Mouse (Mus musculus): Measurements from ENCODE around the gene Mrgpra1. TPM values are rescaled to one million over a fixed set of nuclear protein-coding genes. Genes with fewer than 3 reads are reported as not detected.
"Not testable (repeated sequence)": the region's sequence is repeated elsewhere in the genome, so short reads cannot be mapped to it uniquely, and the experiment has no call there.

Mrgpra1 gene
- not detected in 2 replicates for polyA plus RNA-seq (2011; ENCODE audit: insufficient read depth, insufficient read length, low read depth, missing spikeins)

GRCm38 (mm10) chr7:47354140-47354539, at the start of gene Mrgpra1:
Mrgpra1 (minus strand) TSS chr7:47354240.
- Histone ChIP-seq H3K9me3 (replicated peaks; ENCODE audit: control insufficient read depth, insufficient read depth, low read length, poor library complexity, severe bottlenecking) (no peaks in the 10 kb centered on the region), H3K36me3 (ENCODE audit: control insufficient read depth, insufficient read depth, low read length, poor library complexity, severe bottlenecking) (no peaks in the 10 kb centered on the region), H3K4me1 (ENCODE audit: control insufficient read depth, insufficient read depth, low read length) (no peaks in the 10 kb centered on the region), H3K27me3 (ENCODE audit: control insufficient read depth, insufficient read depth, low read length, poor library complexity, severe bottlenecking) (no peaks in the 10 kb centered on the region), H3K4me3 (ENCODE audit: low read depth, low read length) (no peak within 1 kb of the TSS), H3K9ac (ENCODE audit: low read depth, poor library complexity, severe bottlenecking) (no peak within 1 kb of the TSS), H3K27ac (ENCODE audit: insufficient read depth, low read length) (no peak within 1 kb of the TSS)
- no peak for TF ChIP-seq EP300 (IDR thresholded peaks at IDR 0.05; ENCODE audit: insufficient read depth, low read depth, low read length)
- TF ChIP-seq POLR2A (IDR thresholded peaks at IDR 0.05; ENCODE audit: insufficient read depth, low read length) = no peak
- no peak for TF ChIP-seq CTCF (IDR thresholded peaks at IDR 0.05; ENCODE audit: low read depth, low read length)

DNA sequence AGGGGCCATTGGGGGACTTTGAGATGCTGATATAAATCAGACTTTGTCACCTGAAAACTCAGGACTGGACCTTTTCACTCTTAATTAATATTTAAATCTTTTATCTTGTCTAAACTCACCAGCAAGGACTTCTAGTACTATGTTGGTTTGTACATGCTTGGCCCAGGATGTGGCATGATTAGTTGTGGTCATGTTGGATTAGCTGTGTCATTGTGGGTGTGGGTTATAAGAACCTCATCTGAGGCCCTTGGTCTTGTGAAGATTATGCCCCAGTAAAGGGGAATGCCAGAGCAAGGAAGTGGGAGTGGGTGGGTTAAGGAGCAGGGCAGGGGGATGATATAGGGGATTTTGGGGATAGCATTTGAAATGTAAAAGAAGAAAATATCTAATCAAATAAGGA, 47.1 kb upstream of the Mrgpra1 start:
- H3K4me1 ChIP-seq (ENCODE audit: control insufficient read depth, insufficient read depth, low read length) = no peaks in the 10 kb centered on the region
- H3K4me3 ChIP-seq (ENCODE audit: low read depth, low read length) = no peak overlapping the region
- no peaks in the 10 kb centered on the region for H3K36me3 ChIP-seq (ENCODE audit: control insufficient read depth, insufficient read depth, low read length, poor library complexity, severe bottlenecking)
- TF ChIP-seq CTCF (IDR thresholded peaks at IDR 0.05; ENCODE audit: low read depth, low read length) (no peak), POLR2A (IDR thresholded peaks at IDR 0.05; ENCODE audit: insufficient read depth, low read length) (no peak), EP300 (IDR thresholded peaks at IDR 0.05; ENCODE audit: insufficient read depth, low read depth, low read length) (no peak)
- no peaks in the 10 kb centered on the region for H3K9me3 ChIP-seq (replicated peaks; ENCODE audit: control insufficient read depth, insufficient read depth, low read length, poor library complexity, severe bottlenecking)
- H3K27me3 ChIP-seq (ENCODE audit: control insufficient read depth, insufficient read depth, low read length, poor library complexity, severe bottlenecking) = no peaks in the 10 kb centered on the region
- no peak overlapping the region for H3K9ac ChIP-seq (ENCODE audit: low read depth, poor library complexity, severe bottlenecking)
- H3K27ac ChIP-seq (ENCODE audit: insufficient read depth, low read length) = no peak overlapping the region

DNA sequence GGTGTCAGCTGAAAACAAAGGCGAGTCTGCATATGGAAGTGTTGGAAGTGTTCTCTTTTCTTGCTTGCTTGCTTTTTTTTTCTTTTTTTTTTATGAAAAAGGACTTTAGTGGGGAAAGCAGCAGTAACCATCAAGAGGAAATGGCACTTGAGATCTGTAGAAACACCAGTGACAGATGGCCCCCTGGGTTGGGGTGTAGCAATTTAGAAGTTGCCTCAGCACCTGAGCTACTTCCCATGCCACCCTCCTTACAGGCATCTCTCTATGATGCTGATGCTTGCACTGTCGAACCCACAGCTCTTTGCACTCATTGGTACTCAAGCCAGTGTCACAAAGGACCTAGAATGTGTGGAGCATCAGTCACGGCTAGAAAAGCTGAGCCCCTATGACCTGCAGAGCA, 5.6 kb downstream of the Mrgpra1 start:
- H3K27me3 ChIP-seq (ENCODE audit: control insufficient read depth, insufficient read depth, low read length, poor library complexity, severe bottlenecking) = no peaks in the 10 kb centered on the region
- no peaks in the 10 kb centered on the region for H3K9me3 ChIP-seq (replicated peaks; ENCODE audit: control insufficient read depth, insufficient read depth, low read length, poor library complexity, severe bottlenecking)
- H3K4me3 ChIP-seq (ENCODE audit: low read depth, low read length) = no peak overlapping the region
- no peak overlapping the region for H3K27ac ChIP-seq (ENCODE audit: insufficient read depth, low read length)
- H3K36me3 ChIP-seq (ENCODE audit: control insufficient read depth, insufficient read depth, low read length, poor library complexity, severe bottlenecking) = no peaks in the 10 kb centered on the region
- H3K4me1 ChIP-seq (ENCODE audit: control insufficient read depth, insufficient read depth, low read length) = no peaks in the 10 kb centered on the region
- H3K9ac ChIP-seq (ENCODE audit: low read depth, poor library complexity, severe bottlenecking) = no peak overlapping the region
- TF ChIP-seq CTCF (IDR thresholded peaks at IDR 0.05; ENCODE audit: low read depth, low read length) = no peak
- TF ChIP-seq POLR2A (IDR thresholded peaks at IDR 0.05; ENCODE audit: insufficient read depth, low read length) = no peak
- TF ChIP-seq EP300 (IDR thresholded peaks at IDR 0.05; ENCODE audit: insufficient read depth, low read depth, low read length) = no peak

- no peaks in the 10 kb centered on the region for H3K9me3 ChIP-seq (replicated peaks; ENCODE audit: control insufficient read depth, insufficient read depth, low read length, poor library complexity, severe bottlenecking)
- H3K27ac ChIP-seq (ENCODE audit: insufficient read depth, low read length) = no peak overlapping the region
- no peaks in the 10 kb centered on the region for H3K36me3 ChIP-seq (ENCODE audit: control insufficient read depth, insufficient read depth, low read length, poor library complexity, severe bottlenecking)
- TF ChIP-seq CTCF (IDR thresholded peaks at IDR 0.05; ENCODE audit: low read depth, low read length) = no peak
- no peak for TF ChIP-seq POLR2A (IDR thresholded peaks at IDR 0.05; ENCODE audit: insufficient read depth, low read length)
- TF ChIP-seq EP300 (IDR thresholded peaks at IDR 0.05; ENCODE audit: insufficient read depth, low read depth, low read length) = no peak
- no peaks in the 10 kb centered on the region for H3K27me3 ChIP-seq (ENCODE audit: control insufficient read depth, insufficient read depth, low read length, poor library complexity, severe bottlenecking)
- no peak overlapping the region for H3K9ac ChIP-seq (ENCODE audit: low read depth, poor library complexity, severe bottlenecking)
- H3K4me3 ChIP-seq (ENCODE audit: low read depth, low read length) = no peak overlapping the region
- H3K4me1 ChIP-seq (ENCODE audit: control insufficient read depth, insufficient read depth, low read length) = no peaks in the 10 kb centered on the region
Observed at GRCm38 (mm10) chr7:47345905-47346478, 8.0 kb downstream of the Mrgpra1 start.

GRCm38 (mm10) chr7:47341887-47342286, 12.2 kb downstream of the Mrgpra1 start:
- not testable (repeated sequence) for H3K27ac ChIP-seq (ENCODE audit: insufficient read depth, low read length); H3K4me1 ChIP-seq (ENCODE audit: control insufficient read depth, insufficient read depth, low read length); H3K36me3 ChIP-seq (ENCODE audit: control insufficient read depth, insufficient read depth, low read length, poor library complexity, severe bottlenecking); H3K27me3 ChIP-seq (ENCODE audit: control insufficient read depth, insufficient read depth, low read length, poor library complexity, severe bottlenecking); H3K4me3 ChIP-seq (ENCODE audit: low read depth, low read length); H3K9ac ChIP-seq (ENCODE audit: low read depth, poor library complexity, severe bottlenecking); H3K9me3 ChIP-seq (replicated peaks; ENCODE audit: control insufficient read depth, insufficient read depth, low read length, poor library complexity, severe bottlenecking)

DNA sequence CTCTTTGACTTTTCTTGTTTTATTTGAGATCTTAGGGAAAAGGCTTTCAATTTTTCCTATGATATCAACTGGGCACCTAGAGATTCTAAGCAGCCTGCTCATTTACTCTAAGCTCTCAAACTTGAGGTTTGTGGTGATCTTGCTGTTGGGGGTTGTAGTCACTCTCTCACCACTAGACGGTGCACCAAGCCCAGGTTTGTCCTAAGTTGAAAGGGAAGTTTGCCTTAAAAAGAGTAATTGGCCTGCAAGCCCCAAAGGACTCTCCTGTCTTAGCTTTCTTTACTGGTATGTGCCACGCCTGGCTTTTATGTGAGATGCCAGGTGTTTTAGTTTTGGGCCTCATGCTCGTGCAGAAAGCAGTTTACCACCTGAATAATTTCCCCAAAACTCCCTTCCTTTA, 12.7 kb downstream of the Mrgpra1 start:
- H3K4me1 ChIP-seq (ENCODE audit: control insufficient read depth, insufficient read depth, low read length); H3K27me3 ChIP-seq (ENCODE audit: control insufficient read depth, insufficient read depth, low read length, poor library complexity, severe bottlenecking); H3K27ac ChIP-seq (ENCODE audit: insufficient read depth, low read length); H3K4me3 ChIP-seq (ENCODE audit: low read depth, low read length); H3K9ac ChIP-seq (ENCODE audit: low read depth, poor library complexity, severe bottlenecking); H3K36me3 ChIP-seq (ENCODE audit: control insufficient read depth, insufficient read depth, low read length, poor library complexity, severe bottlenecking); H3K9me3 ChIP-seq (replicated peaks; ENCODE audit: control insufficient read depth, insufficient read depth, low read length, poor library complexity, severe bottlenecking): not testable (repeated sequence)

Data from ES-Bruce4 (cell line).